In the genomic region with DNA sequence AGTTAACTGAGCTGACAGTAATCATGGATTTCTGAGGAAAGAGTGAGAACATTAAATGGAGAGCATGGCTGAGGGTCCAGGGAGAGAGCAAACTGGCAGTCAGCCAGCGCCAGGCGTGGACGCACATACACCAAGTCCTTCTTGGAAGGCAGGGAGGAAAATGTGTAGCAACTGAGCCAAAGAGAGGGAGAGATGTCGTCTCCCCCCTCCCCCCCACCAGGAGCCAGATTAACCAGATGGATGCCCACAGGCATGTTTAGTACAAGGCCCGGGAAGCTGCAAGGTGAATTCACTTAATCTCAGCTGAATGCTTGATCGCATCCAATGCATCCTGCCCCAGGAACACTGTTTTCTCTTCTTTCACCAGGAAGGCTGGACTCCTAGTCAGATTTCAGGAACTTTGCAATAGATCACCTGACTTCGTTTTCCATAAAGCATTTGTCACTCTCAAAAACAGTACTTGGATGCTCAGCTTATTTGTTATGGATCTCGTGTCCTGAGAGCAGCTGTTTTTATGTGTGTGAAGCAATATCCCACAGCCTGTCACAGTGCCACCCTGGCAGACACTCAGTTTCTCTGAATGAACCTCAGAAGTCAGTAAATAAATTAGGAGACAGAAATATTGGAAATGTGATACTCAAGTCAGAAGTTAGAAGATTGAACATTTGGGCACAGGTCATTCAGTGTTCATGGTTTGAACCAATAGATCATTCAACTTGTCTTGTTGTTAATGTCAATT, we compare ENCODE assay signal across 10 mouse cellular contexts.
DNase-seq lines count a peak whose midpoint lies in the region.
"Had no signal": no experiment of that assay in that cellular context is flagged by ENCODE, and none has a peak within 500 bp of the region (broad histone marks: within the 10 kb centered on the region; RNA-seq: fewer than 3 reads in every experiment).

No protein-coding gene starts in this region.

- peak; percentile 14 for DNase-seq in gastrocnemius, postnatal 10 days
- no peak for DNase-seq in gastrocnemius, postnatal 14 days
- peak; percentile 48 for DNase-seq in testis, postnatal 10 days (ENCODE audit: low spot score)
- no peak for DNase-seq in testis, postnatal 14 days (ENCODE audit: low spot score)
- peak; percentile 64 for DNase-seq in kidney, postnatal 10 days
- no peak for DNase-seq in spleen, adult 12 weeks (ENCODE audit: low spot score)
- DNase-seq in natural killer cell, adult 2 months (ENCODE audit: low spot score in 2 of 2) = no peak
- no peak for DNase-seq in right cerebral cortex, postnatal 14 days
- DNase-seq: heart, postnatal 10 days; thymus, postnatal 4 days had no signal

- intact Hi-C loops in gastrocnemius, postnatal 14 days (cut with DNase I; ENCODE audit: low total_unique reads) = no loop called here

Comparison
In these comparisons a context has a peak if more than half of its experiments do, and no peak if none do; other contexts are left out.
1. DNase-seq: peak in gastrocnemius, postnatal 10 days (single experiment), testis, postnatal 10 days (single experiment) and kidney, postnatal 10 days (single experiment); none in gastrocnemius, postnatal 14 days (single experiment), testis, postnatal 14 days (single experiment), spleen, adult 12 weeks (single experiment), natural killer cell, adult 2 months (0 of 2) and right cerebral cortex, postnatal 14 days (single experiment).